Mouse (Mus musculus): ENCODE results near the gene Fyn. TPM values are rescaled to one million over a fixed set of nuclear protein-coding genes. Genes with fewer than 3 reads are reported as not detected.

The Fyn gene
- total RNA-seq, 2 experiments from 2014 or later = 30.6 to 32.2 TPM

DNA sequence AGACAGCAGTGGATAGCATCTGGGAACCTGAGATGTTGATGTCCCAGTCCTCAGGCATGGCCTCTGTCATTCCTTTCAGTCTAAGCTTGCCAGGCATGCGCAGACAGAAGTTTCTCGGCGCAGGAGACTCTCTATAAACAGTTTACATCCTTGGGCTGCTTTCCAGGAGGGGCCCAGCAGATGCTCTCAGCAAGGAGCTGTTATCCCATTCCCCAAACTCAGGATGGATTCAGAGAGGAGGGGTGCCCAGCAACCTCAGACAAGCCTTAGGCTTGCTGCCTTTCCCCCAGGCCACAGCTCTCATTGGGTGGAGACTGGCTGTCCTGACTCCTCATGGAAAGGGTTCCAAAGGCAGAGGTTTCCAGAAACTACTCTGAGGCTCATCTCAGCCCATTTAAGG lies 242.6 kb downstream of the Fyn start:
- DNase-seq = no peak

GRCm38 (mm10) chr10:39612131-39612530 lies 243.5 kb downstream of the Fyn start:
- no peak for DNase-seq

DNA sequence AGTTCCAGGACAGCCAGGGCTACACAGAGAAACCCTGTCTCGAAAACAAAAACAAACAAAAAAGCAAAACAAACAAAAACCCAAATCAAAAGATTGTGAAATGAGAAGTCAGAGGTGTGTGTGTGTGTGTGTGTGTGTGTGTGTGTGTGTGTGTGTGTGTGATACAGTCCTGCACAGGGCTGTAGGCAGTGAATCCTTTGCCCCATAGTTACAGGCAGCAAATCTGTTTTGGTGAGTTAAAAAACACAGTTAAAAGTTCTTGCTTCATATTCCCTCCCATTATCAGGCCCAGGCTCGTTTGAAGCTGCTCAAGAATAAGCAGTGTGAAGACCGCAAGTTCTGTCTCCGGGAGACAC lies 244.0 kb downstream of the Fyn start, which contains the start of gene Traf3ip2:
Traf3ip2 (plus strand) TSS at position 302 of the 356 bp plus-strand sequence.
- DNase-seq = no peak

GRCm38 (mm10) chr10:39612989-39613831 lies 244.6 kb downstream of the Fyn start:
- DNase-seq = peak; percentile 78 to 85

GRCm38 (mm10) chr10:39613973-39614372 lies 245.3 kb downstream of the Fyn start:
- DNase-seq = peak; percentile 65 to 72

GRCm38 (mm10) chr10:39614676-39615075 lies 246.0 kb downstream of the Fyn start:
- peak; percentile 86 to 93 for DNase-seq

Other genes starting within 250 kb of the Fyn start
- gene Fam229b, start 234.9 kb upstream of the Fyn start, total RNA-seq (2021) = 1 to 10 TPM; 6.3 to 6.7 TPM
- gene Tube1, start 234.9 kb upstream of the Fyn start, total RNA-seq (2021) = under 1 TPM; 0.60 to 0.77 TPM
- gene Ccn6, start 205.1 kb upstream of the Fyn start, total RNA-seq (2021) = not detected
- gene Traf3ip2, start 244.1 kb downstream of the Fyn start, total RNA-seq (2021) = 1 to 10 TPM; 4.7 to 5.4 TPM